Mouse (Mus musculus) thymus, adult 2 months (tissue): ENCODE measurements around the gene Tha1.

ENCODE experiments used
- CTCF ChIP-seq: fragments of 200-500 bp; IDR thresholded peaks from 2 replicates; pipeline ENCODE4 v1.5.1; 2012; ENCODE audit warnings: mild to moderate bottlenecking, control low read depth, low read length, moderate library complexity, borderline replicate concordance; ENCODE audit not compliant: control insufficient read depth, poor library complexity, insufficient read depth; ENCODE audit errors: extremely low read depth
- POLR2A ChIP-seq: fragments of 200-500 bp; IDR thresholded peaks from 2 replicates; pipeline ENCODE4 v1.6.1; 2012; ENCODE audit warnings: mild to moderate bottlenecking, low read length, control low read depth, moderate library complexity; ENCODE audit not compliant: control insufficient read depth, poor library complexity, insufficient read depth; ENCODE audit errors: extremely low read depth

DNA sequence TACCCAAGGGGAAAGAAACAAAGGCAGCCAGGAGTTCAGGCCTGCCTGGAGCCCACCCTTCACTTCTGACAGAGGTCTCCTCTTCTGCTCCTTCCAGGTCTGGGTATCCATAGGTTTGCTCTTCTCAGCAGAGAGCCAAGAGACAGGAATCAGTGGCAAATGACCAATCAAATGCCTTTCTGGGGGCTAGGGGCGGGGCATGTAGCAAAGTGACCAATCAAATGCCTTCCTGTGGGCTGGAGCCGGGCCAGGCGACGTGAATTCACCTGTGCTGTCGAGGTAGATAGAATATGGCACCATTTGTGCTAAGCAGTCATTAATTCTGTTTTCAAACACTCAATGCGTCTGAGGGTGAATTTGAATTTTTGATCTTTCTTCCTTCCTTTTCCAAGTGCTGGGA, 18.9 kb upstream of the Tha1 start:
- TF ChIP-seq POLR2A (no peak), CTCF (no peak)
